Mouse (Mus musculus) left cerebral cortex, postnatal 10 days (tissue): ENCODE data around the gene Vps35l. TPM values are rescaled to one million over a fixed set of nuclear protein-coding genes. Genes with fewer than 3 reads are reported as not detected.
A peak's percentile ranks its signal among the peaks of the same experiment; 100 is the strongest.

Source experiments
- DNase-seq, 2 experiments: peaks; one replicate each; pipeline ENCODE4 v3.0.0; 2021 to 2022; ENCODE audit warnings: low spot score in 2 of 2, mixed read lengths in 1 of 2; ENCODE audit errors: extremely low spot score in 1 of 2
- intact Hi-C: fragments of 180-260 bp; cut with DNase I; formaldehyde crosslinking; loops from one replicate; pipeline ENCODE4 v1.15.1; 2025
- total RNA-seq, 2 experiments: library from RNA; stranded (reverse); gene quantifications; 2 replicates each; pipeline ENCODE4 v1.2.3; 2021

Vps35l gene
- total RNA-seq: 10 to 100 TPM; 69.1 to 79.7 TPM

- intact Hi-C loops: no loop called here
- peak; percentile 82 to 89 for DNase-seq
Measured at GRCm38 (mm10) chr7:118739975-118740531, at the start of gene Vps35l. Vps35l (plus strand) TSS chr7:118740226.

GRCm38 (mm10) chr7:118691287-118691686 lies 48.7 kb upstream of the Vps35l start:
- intact Hi-C loops: loop anchor here (2.0 kb wide), 1 partner anchor 386 kb away; no protein-coding TSS in a partner anchor
- no peak for DNase-seq

DNA sequence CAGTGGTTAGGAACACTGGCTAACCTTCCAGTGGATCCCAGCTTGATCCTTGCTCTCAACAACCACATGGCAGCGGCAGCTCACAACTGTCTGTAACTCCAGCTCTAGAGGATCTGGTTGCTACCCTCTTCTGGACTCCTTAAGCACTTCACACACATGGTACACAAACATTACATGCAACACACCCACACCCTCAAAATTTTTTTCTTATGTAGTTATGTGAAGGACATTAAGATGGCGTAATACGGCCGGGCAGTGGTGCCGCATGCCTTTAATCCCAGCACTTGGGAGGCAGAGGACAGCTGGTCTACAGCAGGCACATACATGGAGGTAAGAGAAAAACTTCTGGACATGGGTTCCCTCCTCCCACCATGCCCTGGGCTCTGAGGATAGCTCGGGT lies 43.9 kb upstream of the Vps35l start:
- intact Hi-C loops: no loop called here
- DNase-seq: no peak

- intact Hi-C loops: no loop called here
- no peak for DNase-seq
Measured at GRCm38 (mm10) chr7:118697168-118697567, 42.9 kb upstream of the Vps35l start.

GRCm38 (mm10) chr7:118698882-118699281 lies 41.1 kb upstream of the Vps35l start:
- intact Hi-C loops: no loop called here
- no peak for DNase-seq

- DNase-seq: no peak
- intact Hi-C loops: no loop called here
Measured at GRCm38 (mm10) chr7:118703144-118703561, 36.9 kb upstream of the Vps35l start.

GRCm38 (mm10) chr7:118704001-118704850 lies 35.8 kb upstream of the Vps35l start:
- intact Hi-C loops: no loop called here
- DNase-seq: no peak

GRCm38 (mm10) chr7:118705101-118705961 lies 34.7 kb upstream of the Vps35l start, which contains the start of gene Gde1:
Gde1 (minus strand) TSS chr7:118705778.
- peak; percentile 90 to 96 for DNase-seq
- intact Hi-C loops: no loop called here

- no peak for DNase-seq
- intact Hi-C loops: no loop called here
Measured at GRCm38 (mm10) chr7:118706051-118706450, 34.0 kb upstream of the Vps35l start.

DNA sequence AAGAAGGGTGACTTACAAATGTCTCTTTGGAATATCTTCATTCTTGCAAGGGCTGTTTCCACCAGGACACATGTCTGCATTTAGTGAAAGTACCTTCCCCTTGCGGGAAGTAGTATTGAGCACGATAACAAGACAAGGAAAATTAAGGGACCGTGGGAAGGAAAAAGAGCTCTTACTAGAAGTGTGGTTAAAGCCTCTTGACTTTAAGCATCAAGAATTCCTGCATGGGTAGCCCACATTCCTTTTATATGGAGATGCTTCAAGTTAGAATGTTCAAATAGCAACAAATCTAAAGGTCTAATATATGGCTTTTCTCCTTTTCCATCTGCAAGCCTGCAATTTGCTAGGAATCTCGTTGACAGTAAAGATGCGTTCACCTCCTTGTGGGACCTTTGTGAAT lies 33.5 kb upstream of the Vps35l start:
- intact Hi-C loops: no loop called here
- no peak for DNase-seq

DNA sequence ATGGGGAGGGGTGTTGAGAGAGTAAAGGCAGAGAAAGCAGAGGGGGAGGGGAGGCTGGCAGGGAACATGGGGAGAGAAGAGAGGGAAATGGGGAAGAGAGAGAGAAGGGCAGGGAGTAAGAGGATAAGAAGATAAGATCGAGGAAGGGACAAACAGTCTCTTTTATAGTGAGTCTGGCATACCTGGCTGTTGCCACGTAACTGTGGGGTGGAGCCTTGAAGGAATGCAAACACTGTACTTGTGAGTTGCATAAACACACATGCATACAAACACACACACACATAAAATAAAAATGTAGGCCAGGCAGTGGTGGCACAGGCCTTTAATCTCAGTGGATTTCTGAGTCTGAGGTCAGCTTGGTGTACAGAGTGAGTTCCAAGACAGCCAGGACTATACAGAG lies 32.8 kb upstream of the Vps35l start:
- DNase-seq: no peak
- intact Hi-C loops: no loop called here

- intact Hi-C loops: no loop called here
- DNase-seq: peak in 1 of 2 experiments; percentile 41
Measured at GRCm38 (mm10) chr7:118708002-118708401, 32.0 kb upstream of the Vps35l start.

DNA sequence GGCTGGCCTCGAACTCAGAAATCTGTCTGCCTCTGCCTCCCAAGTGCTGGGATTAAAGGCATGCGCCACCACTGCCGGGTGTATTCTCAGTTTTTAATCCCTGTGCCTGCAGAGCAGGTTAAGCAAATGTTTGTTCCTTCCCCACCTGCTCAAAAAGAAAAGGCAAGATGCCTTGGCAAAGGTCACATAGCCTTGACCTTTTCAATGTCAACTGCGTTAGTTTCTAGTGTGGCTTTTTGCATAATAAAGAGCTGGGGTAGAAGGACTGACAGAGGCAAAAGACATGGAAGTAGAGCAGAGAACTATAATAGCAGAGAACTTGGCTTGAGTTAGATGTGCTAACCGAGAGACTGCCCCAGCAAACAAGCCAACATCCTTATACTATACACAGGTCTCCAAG lies 29.2 kb upstream of the Vps35l start:
- DNase-seq: no peak
- intact Hi-C loops: no loop called here

GRCm38 (mm10) chr7:118712228-118713173 lies 27.5 kb upstream of the Vps35l start, which contains the start of gene Ccp110:
Ccp110 (plus strand) TSS chr7:118712552.
- intact Hi-C loops: no loop called here
- peak; percentile 95 for DNase-seq

DNA sequence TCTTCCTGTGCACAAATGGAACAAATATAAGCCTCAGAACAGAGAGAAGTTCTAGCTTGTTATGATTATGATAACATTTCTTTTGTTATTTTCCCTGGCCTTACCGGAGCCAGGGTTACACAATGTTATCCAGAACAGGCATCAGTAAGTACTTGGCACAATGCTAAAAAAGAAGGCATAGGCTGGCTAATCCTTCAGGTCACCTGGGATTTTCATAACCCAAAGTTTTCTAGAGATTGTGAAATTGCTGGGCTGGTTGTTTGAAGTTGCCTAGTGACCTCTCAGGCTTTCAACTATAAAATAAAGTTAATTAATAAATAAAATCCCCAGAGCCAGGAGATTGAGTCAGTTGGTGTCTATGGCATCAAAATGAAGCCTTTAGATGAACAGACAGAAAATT lies 25.2 kb upstream of the Vps35l start:
- intact Hi-C loops: no loop called here

DNA sequence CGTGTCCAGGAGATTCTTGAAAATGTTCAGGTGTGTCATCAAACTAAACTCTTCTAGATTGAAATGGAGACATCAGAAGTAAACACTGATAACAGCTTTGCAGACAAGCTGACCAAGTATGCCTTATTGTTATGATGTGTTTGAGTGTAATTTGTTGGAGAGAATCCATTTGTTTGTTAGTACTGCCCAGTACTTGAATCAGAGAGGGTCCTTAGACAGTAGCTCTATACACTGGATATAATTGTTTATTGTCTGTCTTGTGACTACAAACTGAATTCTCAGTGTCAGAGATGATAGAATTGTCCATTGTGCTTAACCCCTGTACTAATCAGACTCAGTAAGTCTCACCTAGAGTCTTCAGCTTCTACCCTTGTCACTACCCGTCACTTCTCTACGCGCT lies 22.0 kb upstream of the Vps35l start:
- intact Hi-C loops: no loop called here
- DNase-seq: no peak

More for the DNA sequence above, 25.2 kb upstream of the Vps35l start:
- no peak for DNase-seq

- intact Hi-C loops: no loop called here
- DNase-seq: no peak
Measured at GRCm38 (mm10) chr7:118723927-118724326, 16.1 kb upstream of the Vps35l start.

GRCm38 (mm10) chr7:118725459-118725858 lies 14.6 kb upstream of the Vps35l start:
- intact Hi-C loops: no loop called here
- no peak for DNase-seq
